Mouse (Mus musculus): ENCODE data around the gene Gm48551. TPM values are rescaled to one million over a fixed set of nuclear protein-coding genes. Genes with fewer than 3 reads are reported as not detected.
A peak's percentile ranks its signal among the peaks of the same experiment; 100 is the strongest.

The Gm48551 gene
- polyA plus RNA-seq, 2 experiments from 2014 or later = 2.2 to 3.7 TPM

DNA sequence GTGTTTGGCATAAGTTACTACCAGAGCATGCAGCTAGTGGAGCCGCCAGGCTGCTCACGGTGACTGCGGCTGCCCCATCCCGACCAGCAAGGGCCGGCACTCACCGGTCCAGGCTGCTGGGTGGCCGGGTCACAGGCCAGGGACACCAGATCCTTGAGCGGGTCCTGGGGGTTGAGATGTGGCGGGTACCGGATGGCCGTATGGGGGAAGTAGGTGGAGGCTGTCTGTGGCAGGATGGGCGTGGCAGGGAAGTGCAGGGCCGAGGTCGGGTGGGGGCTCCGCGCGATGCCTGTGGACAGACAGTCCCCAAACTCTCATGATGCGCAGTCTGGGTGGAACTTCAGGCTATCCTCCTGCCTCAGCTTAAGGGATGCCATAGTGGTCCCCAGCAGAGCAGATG lies 20.5 kb downstream of the Gm48551 start:
- no peak for ATAC-seq

DNA sequence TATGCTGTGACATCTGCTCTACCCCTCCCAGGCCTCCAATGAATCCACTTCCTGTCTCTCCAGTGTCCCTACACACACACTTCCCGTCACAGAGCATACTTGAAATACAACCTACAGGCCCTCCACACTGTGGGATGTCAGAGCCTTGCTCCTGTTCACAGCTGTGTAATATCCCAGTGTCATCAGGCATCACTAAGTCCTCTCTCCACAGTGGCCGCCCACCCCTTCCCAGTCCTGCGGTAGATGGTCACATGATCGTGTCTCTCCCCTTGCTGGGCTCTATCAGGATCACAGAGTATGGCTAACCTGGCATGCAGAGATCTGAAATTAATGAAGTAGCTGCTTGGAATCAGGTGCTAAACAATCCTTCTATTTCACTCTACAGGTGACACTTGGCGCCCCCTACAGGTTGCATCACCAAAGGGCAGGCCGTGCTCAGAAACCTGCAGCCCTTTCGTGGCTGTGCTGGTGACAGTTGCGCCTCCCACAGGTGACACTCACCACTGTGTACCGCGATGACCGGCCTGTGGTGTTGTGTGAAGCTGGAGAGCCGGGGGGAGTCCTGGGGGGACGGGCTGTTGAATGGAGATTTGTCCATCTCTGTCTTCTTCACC lies 21.4 kb downstream of the Gm48551 start:
- peak; percentile 25 for ATAC-seq

DNA sequence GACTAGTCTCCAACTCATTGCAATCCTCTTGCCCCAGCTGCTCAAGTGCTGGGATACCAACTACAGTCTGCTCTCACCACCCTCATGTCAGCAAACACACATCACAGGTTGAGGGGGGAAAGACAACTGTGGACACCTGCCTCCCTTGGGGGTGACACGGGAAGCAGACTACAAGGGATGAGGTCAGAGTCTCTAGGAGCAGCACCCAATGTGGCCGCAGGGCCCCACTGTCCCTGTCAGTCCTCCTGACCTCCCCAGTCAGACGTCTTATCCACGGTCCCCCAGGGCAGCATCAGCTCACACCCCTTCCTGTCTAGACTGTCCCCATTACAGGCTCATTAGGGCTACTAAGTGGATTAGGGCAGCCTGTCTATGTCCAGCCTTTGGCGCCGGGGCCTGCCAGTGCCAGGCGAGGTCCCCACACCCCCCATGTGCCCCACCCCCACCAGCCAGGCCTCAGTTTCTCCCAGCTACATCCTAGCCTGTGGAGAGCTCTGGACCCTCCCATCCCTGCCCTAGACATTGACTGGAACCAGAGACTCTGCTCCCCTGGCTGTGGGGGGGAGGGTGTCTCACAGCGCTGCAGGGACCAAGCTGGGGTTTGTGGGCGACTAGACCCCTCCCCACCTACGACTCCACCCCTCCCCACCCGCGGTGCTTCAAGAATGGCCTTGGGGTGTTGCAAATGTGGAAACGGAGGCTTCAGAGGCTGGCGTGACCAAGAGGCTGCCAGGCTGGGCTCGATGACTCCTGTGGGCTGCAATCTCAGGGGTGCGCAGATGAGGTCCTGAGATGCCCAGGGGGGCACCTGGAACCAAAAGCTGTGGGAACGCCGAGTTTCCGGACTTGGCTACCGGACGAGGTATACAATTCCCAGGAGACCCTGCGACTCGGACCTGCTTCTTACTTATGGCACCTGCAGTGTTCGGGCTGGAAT lies 22.5 kb downstream of the Gm48551 start:
- ATAC-seq = no peak

DNA sequence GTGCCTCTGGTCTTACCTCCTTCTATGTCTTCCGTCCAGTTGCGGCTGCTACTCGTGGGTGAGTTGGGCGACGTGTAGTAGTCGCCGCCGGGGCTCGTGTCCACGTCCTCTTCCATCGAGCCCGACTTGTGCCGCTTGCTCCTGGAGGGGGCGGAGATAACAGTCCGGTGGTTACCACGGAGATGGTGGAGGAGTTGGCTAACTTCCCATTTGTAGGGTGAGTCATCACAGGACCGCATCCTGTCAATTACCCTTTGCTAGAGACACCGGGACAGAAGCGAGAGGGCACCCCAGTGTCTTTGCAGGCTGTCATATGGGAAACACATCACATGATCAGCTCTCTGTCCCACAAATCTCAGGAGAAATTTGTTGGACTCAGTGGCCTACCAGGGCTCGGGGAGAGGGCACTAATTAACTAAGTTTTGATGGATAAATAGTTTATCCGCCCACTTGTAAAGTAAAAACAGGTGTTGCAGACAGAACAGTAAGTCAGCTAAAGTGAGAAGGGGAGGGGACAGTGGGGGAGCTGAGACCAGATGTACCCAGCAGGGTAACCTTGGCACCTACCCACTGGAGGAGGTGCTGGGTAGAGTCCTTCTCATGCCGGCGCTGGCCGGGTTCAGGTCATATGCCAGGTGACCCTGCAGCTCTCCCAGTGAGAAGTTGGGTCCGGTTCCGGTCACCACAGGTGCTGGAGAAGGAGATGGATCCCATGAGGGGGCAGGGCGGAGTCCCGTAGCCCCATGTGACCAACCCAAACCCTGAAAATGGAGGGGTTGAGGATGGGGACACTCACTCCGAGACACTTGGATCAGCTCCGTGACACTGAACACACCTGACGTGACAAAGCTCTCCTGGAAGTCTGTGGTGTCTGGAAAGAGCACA lies 23.5 kb downstream of the Gm48551 start:
- peak; percentile 89 for ATAC-seq

DNA sequence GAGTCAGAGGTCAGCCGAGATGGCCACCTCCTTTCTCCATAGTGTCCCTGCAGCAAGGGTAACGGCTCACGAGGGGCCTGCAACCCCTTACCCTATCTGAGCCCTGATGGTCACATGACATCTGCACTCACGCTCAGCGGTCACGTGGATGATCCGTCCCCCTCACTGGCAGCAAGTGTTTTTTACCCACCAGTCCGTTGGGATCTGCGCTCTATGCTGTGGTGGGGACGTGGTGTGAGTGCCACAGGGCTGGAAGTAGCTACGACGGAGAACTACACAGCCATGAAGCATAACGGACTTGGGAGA lies 24.1 kb downstream of the Gm48551 start:
- no peak for ATAC-seq

DNA sequence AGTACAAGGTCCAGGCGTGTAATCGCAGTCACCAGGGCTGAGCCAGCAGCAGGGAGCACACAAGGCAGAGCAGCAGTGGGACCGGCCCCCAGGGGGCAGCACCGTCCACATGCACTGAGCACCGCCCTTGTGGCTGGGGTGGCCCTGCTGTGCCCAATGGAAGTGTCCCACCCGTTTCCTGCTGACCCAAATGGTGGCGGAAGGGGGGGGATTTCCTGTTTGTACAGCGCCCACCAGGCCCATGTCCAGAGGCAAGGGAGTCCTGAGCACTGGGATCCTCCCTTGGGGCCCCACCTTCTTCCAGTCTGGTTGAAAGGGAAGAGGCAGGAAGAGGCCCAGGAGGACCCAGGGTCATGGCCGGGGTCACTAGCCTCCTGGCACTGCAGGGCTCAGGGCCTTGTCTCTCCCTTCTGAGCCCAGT lies 24.6 kb downstream of the Gm48551 start:
- peak; percentile 36 for ATAC-seq

DNA sequence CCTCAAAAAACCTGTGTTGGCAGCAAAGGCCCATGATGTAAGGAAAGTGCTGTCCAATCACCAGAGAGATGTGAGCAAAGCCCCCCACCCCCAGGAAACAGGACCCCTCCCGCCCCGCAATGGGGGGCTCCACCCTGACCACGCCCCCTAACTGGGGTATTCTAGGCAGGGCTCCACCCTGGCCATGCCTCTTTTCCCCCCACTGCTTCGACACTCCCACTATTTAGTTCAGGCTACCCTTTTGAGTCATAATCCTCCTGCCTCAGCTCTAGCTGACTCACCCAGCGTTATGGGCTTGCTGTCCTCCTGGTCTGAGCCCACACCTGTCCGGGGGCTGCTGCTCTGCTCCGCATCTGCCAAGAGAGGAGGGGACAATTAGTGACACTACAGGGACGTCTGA lies 25.1 kb downstream of the Gm48551 start:
- ATAC-seq = no peak

DNA sequence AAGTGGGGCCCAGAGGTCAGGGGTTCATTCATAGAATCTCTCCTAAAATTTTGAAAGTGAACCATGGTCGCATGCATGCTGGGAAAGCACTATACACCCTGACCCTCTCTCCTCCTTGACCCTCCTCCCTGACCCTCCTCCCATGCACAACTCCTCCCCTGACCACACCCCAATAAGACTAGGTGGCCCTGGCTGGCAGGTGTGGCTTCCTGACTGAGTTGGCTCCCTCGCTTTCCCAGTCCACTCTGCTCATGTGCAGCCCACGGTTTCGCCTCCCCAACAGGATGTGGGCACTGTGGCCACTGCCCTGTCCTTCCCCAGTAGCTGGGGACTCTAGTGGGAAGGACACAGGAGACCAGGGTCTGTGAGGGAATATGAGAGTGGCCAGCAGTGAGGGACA lies 26.1 kb downstream of the Gm48551 start:
- no peak for ATAC-seq

DNA sequence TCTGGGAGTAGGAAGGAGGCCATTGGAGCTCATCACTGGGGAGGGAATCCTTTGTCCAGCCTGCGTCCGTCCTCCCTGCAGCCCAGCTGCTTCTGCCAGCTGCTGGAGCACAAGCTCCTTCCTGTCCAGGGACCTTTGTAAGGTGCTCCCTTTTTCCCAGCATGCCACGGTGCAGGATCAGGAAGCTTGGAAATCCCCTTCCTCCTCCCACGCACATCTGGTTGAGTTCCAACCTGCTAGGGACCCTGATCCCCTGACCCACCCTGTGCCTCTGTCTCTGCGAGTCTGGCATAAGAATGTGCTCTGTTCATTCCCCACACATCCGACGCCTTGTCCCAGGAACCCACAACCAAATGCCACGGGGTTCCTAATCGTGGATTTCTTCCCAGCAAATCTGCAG lies 26.7 kb downstream of the Gm48551 start:
- no peak for ATAC-seq

DNA sequence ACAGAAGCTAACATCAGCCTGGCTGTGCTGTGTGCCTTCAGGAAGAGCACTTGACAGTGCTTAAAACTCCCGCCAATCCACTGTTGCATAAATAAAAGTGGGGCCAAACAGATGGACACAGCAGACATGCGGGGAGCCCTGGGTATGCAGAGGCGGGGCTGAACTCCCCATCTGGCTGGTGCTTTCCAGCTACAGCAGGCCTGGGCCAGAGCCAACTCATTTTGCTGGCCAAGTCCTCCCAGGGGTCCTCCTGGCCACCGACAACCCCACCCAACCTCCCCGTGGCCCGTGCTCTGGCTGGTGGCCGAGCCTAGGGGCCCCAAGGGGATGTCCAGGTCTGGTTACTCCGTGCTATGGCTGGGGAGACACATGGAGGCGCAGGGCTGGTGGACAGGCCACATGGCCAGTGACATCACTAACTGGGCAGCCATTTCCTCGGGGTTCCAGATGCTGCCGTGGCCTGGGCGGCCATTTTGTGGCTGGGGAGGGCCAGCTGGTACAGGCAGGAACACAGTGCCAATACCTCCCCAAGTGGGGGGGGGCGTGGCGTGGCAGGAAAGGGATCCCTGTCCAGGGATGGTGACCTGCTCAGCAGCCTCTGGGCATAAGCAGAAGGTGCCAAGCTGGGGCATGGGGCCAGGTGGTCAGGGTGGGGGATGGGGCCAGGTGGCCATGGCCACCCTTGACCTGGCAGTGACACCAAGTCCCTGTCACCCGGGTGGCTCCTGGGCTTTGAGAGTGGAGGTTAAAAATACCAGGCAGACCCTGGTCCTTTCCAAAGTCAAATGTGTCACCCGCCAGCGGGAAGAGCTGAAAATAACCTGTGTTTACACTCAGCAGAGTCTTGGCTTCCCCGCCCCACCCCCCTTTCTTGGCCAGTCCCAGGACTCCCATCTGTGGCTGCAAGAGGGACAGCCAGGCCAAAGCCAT lies 27.5 kb downstream of the Gm48551 start:
- no peak for ATAC-seq

DNA sequence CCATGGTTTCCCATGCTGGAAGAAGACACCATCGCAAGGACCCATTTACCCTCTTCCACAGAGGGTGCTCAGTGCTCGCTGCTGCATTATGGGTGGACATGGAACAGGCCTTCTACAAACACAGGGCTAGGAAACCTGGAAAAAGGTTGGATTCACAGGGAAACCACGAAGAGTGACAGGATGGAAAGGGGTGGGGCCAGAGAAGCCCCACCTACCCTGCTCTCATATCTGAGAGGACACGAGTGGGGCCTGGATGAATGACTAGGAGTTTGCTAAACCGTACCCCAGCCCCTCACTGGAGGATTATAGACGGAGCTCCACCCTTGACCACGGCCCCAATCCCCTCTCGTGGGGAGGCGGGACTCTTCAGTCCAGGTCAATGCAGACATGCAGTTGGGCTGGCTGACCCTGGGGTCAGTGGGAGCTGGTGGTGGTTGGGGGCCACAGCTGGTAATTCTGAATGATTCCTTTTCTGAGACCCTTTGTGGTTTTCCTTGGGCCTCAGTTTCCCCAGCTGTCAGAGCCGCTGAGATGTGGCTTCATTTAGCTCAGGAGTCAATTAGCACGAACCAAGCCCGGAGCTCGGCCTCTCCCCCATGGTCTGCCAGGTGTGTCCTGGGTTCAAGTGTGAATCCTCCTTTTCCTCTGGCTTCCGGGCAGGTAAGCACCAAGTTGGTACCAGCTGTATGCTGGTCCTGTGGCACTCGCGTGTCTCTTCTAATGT lies 28.5 kb downstream of the Gm48551 start:
- no peak for ATAC-seq

DNA sequence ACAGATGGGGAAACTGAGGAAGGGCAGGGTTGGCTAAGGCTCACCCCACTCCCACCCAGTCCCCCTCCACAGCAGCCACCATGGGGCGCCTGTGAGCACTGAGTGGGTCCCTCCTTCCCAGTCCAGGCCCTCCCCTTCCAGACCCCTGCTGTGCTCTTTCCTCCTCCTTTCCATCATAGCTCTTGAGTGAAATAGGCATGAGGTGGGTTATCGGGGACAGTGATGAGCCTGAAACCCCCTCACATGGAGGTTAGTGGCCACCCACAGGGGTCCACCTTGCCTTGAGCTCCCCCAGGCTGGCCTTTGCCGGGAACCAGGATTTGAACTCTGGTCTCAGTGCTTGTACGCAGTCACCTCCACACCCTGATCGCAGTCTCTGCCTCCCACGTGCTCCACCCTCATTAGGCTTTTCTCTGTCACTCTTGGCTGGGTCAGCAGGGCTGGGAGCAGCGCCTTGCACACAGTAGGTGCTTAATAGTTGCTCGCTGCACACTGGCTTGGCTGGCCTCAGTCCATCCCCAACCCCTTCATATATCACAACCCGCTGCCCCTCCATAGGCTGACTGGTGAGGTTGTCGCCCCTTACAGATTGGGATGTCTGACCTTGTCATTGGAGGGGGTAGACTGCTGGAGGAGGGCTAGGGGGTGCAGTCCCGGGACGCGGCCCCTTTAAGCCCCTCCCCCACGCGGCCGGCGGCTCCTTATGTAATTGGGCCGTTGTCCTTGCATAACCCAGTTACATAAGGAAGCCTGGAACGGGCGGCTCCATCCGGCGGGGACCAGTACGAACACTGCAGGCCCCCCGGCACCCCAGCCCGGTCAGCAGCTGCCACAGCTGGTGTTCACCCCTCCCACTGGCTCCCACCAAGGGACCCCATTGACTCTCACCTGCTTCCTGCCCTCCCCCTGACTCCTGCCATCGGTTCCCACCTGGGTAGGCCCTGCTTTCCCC lies 29.3 kb downstream of the Gm48551 start:
- no peak for ATAC-seq

DNA sequence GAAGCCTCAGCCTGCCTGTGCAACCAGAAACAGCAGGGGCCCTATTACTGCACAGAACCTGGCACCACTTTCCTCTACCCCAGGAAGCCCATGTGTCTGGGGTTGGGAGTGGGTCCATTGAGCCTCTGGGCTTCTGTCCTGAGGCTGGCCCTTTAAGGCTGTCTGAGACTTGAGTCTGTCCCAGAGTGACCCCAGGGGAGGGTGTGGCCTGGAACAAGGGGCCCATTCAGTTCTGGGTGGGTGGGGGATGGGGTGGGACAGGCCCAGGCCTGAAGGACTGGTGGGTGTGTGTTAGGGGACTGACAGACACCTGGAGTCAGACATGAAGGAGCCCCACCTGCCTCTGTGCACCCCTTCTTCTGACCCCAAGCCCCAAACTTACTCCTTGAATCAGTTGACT lies 30.4 kb downstream of the Gm48551 start:
- ATAC-seq = no peak

DNA sequence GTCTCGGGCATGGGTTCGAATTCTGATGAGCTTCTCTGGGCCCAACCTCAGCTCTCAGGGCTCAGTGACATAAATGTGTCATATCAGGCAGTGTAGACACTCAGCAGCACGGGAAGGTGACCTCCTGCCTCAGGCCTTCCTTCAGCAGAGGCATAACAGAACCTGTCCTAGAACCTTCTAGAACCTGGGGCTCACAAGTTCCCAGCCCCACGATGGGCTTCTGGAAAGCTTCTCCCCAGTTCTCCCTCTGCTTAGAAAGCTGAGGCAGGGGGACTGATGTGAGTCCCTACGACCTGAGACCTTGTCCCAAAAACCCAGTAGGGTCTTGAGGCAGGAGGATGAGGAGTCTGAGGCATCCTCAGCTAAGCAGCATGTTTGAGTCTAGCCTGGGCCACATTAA lies 30.9 kb downstream of the Gm48551 start:
- no peak for ATAC-seq

DNA sequence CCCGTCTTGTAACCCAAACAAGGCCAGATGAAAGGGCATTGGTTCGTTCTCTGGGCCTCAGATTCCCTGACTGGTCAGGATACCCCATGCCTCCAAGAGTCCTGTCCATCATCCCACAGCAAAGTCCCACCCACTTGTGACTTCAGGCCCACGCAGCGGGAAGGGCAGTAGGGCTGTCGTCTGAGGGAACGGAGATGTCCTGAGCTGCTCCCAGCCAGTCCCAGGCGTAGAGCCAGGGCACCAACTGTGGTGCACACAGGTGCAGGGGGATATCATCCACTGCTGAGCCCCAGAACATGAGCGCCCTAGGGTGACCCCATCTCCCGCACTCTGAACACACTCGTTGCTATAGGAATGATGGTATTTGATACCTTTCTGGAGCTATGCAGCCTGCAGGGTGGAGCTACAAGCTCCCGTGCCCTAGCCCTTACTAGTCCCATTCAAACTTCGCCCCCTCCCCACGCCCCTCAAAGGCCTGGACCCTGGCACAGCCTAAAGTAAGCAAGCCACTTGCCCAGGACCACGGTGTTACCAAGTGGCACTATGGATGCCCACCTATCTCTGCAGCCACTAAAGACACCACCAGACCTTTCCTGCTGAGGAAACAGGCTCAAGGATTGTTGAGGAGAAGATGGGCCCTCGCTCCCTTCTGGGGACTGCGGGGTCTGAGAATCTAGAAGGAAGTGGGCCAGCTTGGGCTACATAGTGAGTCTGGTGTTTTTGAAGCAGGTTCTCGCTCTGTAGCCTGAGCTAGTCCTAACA lies 31.5 kb downstream of the Gm48551 start:
- ATAC-seq = no peak

DNA sequence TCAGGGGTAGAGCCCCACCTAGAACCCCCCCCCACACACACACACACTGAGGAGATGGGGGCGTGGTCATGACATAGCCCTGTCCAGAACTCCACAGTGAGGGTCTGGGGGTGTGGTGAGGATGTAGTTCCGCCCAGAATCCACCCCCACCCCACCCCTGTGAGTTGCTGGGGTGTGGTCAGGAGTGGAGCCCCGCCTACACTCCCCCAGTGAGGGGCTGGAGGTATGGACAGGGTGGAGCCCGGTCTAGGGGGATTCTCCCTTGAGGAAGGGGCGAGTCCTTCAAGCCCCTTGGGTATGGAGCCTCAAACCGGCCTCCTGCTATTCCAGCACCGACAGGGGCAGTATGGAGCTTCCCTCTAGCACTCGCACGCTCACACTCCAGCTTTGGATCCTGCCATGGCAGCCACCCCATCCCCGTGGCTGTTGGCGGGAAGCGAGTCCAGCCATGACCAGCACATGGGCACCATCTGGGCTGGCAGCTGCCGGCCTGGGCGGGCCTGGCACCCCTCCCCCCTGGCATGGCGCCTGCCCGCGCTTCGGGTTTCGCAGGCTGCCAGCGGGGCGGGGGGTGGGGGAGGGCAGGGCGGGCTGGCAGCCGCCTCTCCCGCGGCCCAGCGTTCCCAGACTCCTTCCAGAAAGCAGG lies 32.4 kb downstream of the Gm48551 start:
- ATAC-seq = no peak

DNA sequence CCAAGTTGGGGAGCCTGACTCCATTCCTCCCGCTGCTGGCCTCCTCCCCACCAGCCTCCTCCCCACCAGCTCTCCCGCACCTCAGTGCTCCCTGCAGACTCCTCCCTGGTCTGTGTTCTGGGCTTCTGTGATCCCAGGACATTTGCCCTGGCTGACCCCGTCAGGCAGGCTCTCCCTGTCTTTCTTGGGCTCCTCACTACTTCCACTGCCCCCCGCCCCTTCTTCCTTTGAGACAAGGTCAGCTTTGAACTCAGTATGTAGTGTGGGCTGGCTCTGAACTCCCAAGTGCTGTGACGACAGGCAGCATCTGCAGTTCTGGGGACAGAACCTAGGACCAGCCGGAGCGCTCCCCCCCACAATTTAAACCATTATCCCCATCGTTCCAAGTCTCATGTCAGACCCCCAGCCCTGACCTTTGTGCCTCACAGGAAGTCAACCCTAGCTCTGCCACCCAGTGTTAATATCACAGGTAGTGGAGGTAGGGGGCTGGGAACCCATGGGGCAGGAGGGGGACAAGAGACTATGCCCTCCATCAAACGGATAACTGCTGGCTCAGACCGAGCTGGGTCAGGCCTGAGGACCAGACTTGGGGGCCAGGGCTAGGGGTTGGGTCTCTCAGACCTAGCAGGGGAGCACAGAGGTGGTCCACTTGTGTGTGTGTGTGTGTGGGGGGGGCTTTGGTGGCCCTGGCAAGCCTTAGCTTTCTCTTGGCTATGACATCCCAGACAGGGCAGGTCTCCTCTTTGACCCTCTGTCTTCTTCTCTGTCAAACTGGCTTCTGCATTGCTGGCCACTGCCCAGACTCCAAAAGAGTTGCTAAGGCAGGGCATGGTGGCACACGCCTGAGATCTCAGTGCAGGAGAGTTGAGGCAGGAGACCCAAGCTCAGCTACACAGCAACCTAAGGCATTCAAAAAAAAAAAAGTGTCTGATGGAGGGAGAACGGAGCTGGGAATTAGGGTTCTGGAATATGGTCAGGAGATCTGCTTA lies 33.3 kb downstream of the Gm48551 start:
- ATAC-seq = no peak
